Mouse (Mus musculus): ENCODE measurements around the gene B430305J03Rik.
A peak's percentile ranks its signal among the peaks of the same experiment; 100 is the strongest.

B430305J03Rik gene

DNA sequence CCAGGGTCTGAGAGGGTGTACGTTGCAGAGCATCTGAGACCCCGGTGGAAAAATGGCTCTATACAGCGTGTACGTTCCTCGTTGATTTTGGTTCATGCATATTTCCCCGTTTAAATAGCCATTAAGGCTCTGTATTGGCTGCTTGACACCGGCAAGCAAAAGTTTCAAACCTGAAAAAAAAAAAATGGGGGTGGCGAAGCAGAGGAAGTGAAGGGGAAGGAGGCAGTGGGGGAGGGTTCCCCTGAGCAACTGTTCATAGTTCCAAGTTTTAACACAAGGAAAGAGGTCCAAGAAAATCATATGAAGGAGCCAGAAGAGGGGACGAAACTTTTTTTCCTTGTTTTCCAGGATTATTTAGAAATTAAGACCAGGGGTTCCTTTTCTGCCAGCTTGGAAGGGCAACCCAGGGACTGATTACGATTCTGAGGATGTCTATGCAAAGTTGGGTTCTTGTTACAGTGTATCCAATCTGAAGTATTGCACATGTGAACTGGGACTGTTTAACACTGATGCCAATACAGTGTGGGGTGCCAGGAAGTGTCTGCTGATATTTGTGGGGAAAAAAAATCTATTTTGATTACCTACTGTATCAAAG is at the start of gene B430305J03Rik:
TSS of gene B430305J03Rik (minus strand) at position 173 of the 595 bp plus-strand sequence.
- DNase-seq: no peak

DNA sequence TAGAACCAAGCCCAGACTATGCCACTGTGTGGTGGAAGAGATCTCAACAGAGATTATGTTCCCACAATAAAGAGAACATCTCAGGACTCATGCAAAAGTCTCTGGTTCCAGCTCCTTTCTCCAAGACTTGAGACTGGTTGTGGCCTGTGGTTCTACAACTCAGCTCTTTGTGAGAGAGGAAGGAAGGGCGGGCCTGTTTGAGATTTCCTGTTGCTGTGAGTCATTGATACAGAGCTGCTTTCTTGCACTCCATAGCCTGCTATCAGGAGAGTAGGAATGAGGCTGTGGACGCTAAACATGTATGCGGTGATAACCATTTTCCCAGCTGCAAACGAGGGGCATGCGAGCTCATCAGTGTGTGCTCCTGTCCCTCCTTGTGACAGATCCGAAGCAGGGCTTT is 43.9 kb upstream of the B430305J03Rik start:
- DNase-seq: no peak

DNA sequence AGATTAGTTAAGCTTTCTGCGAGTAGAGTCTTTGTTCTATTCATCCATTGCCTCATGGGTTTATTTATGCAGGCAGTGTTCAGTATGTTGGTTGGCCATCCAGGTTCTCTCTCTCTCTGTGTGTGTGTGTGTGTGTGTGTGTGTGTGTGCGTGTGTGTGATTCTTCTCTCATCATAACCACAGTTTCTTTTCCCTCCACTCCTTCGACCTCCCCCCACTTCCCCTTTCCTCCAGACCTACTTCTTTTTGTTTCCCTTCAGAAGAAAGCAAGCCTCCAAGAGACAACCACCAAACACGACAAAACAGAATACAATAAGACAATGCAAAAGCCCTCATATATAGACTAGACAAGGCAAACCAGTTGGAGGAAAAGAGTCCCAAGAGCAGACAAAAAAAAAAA is 41.2 kb upstream of the B430305J03Rik start:
- no peak for DNase-seq

DNA sequence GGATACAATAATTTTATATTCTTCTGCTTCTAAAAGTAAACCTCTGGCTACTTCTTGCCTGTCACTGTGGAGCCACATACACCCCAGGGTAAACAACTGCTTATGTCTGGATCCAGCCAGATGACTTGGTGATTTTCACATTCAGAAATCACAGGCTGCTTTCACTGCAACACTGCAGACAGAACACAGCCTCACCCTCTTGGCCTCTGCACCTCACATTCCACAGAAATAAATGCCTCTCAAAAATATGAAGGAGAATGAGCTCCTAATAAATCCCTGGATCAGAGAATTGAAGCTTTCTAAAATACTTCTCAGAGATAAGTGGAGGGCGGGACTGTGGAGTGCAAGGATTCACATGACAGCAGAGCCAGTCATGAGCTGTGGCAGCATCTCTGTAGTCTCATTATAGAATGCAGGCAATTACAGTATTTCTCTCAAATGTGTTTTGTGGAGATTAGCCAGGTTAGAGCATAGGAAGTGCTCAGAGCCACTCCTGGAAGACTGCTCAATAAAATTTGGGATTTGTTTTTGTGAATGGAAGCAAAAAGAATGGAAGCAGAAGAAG is 35.2 kb upstream of the B430305J03Rik start:
- no peak for DNase-seq

DNA sequence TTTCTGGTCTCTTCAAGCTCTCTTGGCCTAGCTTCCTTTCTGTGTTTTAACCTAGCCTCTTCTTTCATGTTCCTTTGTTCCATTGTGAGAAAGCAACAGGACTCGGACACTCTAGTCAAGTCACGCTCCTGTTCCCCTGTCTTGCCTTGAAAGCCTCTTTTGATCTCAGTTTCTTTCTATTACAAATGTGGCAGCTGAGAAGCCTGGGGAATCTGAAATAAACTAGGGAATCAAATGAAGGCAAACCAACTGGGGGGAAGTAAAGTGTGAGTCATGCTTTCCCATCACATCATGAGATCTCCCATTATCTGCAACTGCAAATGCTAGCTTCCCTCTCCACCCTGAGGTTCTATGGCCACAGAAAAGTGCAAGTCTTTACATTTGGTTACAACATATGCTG is 31.0 kb upstream of the B430305J03Rik start:
- no peak for DNase-seq

DNA sequence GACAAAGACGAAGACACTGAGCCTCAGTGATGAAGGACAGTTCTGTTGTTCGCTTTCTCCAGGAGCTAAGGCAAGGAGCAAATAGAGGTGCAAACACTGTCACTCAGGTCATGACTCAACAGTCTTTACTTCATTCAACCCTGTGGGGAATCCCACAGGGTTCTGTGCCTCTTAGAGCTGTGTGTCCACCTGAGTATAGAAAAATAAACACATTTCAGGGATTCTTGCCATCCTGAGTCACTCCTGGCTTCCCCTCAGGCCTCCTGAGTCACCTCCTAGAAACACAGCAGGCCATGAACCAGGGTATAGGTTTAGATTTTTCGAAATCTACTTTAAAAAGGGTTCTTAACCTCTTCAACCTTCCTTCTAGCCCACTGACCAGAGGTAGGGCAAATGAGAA is 29.6 kb upstream of the B430305J03Rik start:
- DNase-seq: no peak

DNA sequence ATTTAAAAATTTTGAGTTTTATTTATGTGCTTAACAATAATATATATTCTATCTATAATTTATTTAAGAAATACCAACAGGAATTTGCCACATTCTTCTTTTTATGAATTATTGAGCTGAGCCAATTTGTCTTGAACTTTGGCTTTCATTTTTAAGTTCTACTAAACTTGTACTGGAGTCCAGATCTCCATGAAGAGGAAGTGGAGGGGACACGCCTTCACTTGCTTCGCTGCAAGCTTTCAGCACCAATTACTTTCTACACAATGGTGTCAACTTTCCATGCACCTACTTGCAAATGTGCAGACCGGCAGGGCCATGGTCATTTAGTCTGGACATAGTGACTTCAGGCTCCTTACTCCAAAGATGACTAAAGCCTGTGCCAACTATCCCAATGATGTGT is 27.8 kb upstream of the B430305J03Rik start:
- no peak for DNase-seq

DNA sequence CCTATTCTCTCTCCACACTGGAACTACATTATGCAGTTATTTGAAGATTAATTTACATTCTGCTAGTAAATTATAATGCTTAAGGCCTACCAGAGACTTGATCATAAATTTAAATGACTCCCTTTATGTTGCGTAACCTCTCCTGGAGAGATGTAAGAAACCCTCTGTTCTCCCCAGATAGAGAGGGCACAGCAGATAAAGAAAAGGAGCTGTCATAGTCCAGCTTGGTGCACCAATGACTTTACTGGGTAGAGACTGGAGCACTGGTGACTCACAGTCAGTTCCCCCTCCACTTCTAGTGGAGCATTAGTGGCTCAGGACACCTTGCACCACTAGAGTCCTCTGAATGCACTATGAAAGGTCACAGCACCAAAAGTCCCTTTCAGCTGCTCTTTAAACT is 27.1 kb upstream of the B430305J03Rik start:
- DNase-seq: no peak

DNA sequence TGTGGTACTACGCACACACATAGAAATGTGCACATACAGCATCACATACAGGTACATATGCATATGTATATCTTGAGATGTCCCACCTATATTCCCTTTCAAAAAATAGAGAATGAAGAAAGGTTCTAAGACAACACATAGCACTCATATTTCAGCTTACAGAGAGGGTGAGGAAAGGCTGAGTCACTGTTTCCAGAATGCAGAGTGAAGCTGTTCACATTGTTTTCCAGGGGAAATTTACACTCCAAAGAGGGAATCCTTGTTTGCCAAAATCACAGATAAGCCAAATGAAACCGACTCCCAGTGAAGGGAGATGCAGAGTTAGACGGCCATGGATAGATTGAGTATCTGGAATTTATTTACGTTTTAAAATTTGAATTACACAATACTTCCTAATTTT is 25.8 kb upstream of the B430305J03Rik start:
- DNase-seq: no peak

DNA sequence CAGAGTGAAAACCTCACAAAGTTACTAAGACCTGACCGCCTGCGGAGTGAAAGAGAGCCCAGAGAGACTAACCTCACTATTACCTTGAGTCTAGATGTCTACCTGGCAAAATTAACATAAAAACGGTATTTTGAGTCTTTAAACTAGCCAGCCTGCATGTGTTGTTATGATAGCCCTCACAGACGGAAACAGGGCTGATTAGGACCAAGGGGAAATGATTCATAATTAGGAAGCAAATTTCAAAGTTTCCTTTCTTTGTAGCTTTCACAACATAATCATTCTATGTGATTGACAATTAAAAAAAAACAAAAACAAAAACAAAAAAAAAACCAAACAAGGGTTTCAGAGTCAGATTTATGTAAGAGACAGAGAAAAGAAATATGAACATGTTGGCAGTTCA is 20.6 kb upstream of the B430305J03Rik start:
- DNase-seq: no peak

DNA sequence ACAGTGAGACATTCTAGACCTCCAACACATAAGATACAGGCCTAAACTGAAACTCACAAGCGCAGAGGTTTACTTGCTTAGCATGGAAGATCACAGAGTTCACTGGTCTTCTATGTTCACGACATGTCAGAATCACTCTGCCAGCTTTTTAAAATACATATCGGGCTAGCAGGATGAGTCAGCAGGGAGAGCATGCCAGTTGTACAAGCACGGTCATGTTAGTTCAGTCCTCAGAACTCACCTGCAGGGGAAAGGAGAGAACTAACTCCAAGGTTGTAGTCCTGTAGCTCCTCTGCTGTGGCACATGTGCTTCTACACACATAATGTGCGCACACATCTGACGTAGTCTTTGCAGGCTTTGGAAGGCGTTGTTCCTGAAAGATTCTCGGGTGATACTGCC is 10.2 kb upstream of the B430305J03Rik start:
- DNase-seq: no peak

DNA sequence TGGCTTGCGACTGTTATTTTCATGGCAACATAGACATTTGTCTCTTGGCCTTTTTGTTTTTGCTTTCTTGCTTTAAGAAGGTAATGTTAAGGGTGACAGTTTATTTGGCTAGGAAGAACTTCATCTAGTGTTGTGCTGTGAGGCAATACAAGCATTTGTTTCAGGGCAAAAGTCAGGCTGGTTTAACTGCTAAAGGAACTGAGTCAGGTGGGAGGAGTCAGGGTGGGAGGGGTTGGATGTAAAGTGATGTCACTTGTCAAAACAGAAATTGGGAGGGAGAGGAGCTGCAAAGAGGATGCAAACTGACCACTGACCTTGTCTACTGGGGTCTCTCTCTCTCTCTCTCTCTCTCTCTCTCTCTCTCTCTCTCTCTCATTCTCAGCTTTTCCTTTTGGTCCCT is 2.7 kb upstream of the B430305J03Rik start:
- DNase-seq: no peak

DNA sequence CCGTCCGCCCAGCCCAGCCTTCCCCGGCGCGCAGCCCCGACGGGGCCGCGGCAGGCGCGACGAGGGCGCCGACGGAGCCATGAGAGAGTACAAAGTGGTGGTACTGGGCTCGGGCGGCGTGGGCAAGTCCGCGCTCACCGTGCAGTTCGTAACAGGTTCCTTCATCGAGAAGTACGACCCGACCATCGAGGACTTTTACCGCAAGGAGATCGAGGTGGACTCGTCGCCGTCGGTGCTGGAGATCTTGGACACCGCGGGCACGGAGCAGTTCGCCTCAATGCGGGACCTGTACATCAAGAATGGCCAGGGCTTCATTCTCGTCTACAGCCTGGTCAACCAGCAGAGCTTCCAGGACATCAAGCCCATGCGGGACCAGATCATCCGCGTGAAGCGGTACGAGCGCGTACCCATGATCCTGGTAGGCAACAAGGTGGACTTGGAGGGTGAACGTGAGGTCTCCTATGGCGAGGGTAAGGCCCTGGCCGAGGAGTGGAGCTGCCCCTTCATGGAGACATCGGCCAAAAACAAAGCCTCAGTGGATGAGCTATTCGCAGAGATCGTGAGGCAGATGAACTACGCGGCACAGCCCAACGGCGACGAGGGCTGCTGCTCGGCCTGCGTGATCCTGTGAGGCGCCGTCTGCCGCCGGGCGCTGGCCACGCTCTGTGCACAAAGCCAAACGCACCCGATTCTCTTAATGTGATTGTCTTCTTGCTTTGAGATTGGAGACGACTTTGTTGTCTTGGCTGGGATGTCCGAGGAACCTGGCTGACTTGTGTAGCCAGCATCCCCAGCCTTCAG is 573 bp downstream of the B430305J03Rik start:
- DNase-seq: peak; percentile 62

DNA sequence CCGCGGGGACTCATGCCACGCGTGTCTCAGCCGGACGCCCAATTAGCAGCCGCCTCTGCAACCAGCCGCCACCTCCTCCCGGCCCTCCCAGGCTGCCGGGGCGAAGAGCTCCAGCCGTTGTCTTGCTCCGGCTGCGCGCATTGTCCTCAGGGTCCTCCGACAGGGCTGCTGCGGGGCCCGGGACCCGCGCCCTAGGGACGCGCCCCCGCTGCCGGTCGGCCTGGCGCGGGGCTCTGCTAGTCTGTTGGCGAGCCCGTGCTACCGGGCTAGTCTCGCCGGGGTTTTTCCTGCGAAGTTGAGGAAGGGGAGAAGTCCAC is 1.1 kb downstream of the B430305J03Rik start:
- no peak for DNase-seq

DNA sequence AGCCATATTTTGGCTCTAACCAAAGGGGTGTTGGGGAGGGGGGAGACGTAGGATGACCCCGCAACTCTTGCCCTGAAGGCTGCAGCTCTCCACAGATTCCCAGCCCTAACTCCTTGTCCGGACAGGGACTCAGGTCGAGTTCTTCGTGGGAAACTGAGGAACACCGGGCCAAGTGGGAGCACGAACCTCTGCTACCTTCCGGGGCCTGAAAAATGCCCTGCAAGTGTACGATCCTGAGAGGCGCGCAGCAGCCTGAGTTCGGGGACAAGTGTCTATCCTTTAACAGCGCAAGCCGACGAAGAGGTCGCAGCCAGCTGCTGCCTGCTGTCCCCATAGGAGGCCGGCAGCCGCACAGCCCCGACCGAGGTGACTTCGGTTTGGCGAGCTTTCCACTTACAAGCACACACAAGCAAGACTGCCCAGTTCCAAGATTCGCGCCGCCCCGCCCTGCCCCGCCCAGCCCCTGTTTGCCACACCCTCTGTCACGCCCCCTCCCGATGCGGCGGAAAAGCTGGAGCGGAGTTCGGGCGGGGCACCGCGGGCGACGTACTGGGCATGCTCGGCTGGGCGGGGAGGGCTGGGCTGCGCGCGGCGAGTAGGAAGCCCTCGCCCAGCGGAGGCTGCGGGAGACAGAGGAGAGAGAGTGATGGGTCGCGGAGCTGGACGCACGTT is 1.6 kb downstream of the B430305J03Rik start:
- peak; percentile 96 for DNase-seq

DNA sequence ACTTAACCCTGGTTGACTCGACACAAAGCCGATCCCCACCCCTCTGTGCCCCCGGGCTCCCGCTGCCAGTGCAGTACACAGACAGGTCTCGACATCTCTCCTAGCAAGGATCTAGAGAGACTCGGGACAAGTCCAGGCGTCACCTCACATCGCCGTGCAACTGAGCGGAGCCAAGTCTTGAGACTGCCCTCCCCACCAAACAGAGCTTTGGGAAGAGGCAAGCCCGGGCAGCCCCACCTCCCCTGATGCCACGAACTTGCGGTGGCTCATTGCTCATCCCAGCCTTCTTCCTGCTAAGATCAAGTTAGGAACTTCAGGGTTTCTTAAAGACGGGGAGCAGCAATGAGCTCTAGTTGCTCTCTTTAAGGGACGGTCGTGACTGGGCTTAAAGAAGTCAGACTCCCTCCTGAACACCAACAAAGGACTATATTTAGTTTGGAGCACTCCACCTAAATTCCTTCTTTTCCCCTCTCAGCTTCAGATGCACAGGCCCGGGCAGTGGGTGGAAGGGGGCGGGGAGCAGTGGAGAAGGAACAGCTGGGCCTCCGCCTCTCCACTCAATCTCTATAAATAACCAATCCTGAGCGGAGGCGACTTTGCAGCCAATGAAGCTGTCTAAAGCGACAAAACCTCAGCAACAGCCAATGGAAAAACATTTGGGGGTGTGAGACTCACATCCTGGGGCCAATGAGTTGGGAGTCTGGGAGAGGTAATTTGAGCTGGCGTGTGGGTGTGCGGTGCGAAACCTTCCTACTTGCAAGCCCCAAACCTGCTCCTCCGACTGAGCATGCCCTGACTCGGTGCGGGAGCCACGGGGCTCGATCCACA is 2.4 kb downstream of the B430305J03Rik start:
- DNase-seq: peak; percentile 94

DNA sequence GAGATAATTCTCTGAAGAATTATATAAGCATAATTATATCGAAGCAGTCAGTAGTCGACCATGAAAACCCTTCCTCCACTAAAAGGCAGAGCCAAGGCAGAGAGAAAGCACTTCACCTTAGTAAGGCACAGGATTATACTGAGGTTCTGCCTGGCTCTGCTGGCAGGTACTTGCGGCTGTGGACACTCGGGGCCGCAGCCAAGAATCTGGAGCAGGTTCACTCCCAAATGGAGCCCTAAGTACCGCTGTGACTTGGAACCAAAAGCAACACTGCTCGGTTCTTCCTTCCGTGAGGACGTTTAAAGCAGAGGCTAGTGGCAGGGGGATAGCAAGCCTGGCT is 3.0 kb downstream of the B430305J03Rik start:
- no peak for DNase-seq

DNA sequence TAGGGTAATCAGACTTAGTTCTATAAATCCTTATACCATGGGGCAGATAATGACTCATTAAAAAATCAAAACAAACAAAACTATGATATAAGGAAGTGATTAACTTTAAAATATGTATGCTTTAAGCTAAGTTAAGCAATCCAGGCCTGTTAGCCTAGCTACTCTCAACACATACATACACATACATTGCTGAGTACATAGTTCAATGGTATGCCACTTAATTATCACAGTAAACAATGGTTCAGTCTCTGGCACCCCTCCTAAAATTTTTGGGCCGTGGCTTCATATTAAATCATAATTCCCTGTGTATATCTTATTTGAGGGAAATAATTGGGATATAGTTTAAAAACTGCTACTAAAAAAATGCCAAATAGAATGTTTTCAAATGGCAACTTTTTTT is 4.4 kb downstream of the B430305J03Rik start, which contains the start of gene Rap2b:
TSS of gene Rap2b (plus strand) at position 301 of the 400 bp plus-strand sequence.
- no peak for DNase-seq

DNA sequence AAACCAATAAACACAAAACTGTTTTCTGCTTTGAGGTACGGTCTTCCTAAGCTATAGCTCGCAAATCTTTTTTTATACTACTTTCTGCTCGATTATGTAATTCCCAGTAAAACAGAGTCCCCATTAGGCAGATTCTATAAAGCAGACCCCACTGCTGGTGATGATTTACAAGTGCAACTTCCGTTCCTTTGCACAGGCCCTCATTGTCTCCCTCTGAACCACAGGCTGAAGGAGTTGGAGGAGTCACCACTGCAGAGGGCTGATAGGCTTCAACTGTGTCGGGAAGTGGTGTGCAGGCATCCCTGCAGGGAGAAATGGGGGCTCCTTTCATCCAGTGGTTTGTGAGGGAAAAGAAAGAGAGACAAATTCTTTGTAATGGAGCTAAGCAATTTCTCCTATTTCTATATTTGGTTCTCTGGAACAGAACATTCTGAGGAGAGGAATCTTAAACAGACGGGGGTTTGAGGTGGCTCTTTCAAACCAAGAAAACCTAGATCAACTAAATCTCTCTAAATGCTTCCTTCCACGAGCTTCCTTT is 6.9 kb downstream of the B430305J03Rik start:
- peak; percentile 29 for DNase-seq

DNA sequence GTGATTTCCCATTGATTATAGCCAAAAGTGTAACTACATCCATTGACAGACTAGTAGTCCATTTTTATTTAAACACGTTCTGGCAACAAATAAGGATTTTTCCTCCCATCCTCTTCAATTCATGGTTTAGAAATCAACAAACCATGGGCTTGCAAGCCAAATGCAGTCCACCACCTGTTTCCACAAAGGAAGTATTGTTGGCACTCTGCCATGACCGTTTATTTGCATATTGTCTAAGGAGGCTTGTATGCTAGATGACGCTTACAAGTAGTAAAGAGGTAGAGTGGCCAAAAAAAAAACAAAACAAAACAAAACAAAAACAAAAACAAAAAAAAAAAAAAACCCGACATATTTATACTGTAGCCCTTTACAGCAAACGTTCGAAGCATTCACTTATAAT is 7.6 kb downstream of the B430305J03Rik start:
- no peak for DNase-seq

DNA sequence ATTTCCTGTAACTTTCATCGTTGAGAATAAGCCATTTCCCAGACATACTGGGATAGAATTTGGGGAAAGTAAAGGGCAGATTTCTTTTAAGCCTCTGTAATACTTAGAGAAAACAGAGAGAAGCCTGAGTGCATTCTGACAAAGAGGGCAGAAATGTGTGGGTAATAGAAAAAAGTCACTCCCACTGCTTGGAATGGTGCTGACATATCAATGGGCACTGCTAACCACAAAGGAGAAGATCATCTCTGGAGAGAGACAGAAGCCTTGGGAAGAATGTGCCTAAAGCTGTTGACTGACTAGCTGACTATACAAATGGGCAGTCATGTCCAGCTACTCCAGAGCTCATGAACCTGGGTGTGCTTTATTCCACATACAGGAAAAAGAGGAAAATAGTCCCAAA is 10.3 kb downstream of the B430305J03Rik start:
- DNase-seq: no peak

DNA sequence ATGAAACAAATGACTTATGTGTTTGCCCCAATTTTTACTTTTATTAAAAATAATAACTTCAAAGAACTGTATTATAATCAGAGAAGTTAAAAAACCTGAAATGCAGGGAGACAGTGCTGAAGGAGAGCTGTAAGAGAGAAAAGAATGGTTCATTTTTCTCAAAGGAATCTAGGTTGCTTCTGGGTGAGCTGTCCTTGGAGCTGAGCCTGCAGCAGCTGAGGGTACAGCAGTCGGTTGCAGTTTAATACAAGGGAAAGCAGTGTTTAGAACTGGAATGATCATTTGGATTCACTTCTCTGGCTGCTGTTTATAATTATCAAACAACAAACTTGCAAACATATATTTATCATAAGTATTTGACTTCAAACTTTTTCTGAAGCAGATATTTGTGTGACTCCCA is 16.3 kb downstream of the B430305J03Rik start:
- no peak for DNase-seq

All from right cerebral cortex, postnatal 25 days (tissue).